Mouse (Mus musculus): ENCODE measurements around the gene Fam155a. TPM values are rescaled to one million over a fixed set of nuclear protein-coding genes. Genes with fewer than 3 reads are reported as not detected.

The Fam155a gene
- polyA plus RNA-seq, 1 experiment, result not detected

DNA sequence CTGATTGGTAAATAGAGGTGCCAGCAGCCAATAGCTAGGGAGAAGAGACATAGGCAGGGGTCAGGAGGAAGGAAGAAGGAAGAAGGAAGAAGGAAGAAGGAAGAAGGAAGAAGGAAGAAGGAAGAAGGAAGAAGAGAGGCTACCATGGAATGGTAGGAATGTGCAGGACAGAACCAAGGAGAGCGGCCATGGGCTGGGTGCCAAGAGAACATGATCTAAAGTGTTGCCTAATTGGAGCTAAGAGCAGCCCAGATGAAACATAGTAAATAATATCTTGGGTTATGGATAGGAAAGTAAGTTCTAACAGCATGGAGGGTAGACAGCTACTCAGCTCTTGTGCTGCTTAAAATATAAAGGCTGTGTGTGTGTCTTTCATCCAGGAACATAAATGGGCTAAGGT, 405.6 kb downstream of the Fam155a start:
- no peaks in the 10 kb centered on the region for H3K4me1 ChIP-seq (ENCODE audit: control insufficient read depth)
- no peak overlapping the region for H3K4me3 ChIP-seq (replicated peaks)
- H3K27me3 ChIP-seq (ENCODE audit: control insufficient read depth), result no peaks in the 10 kb centered on the region
- no peaks in the 10 kb centered on the region for H3K36me3 ChIP-seq (ENCODE audit: control insufficient read depth)
- TF ChIP-seq TAL1 (IDR thresholded peaks at IDR 0.05; ENCODE audit: low read length) (no peak), GATA1 (IDR thresholded peaks at IDR 0.05; ENCODE audit: low read length) (no peak)
- peaks cover 7% of the 10 kb centered on the region; the same call in 1 of the 2 replicates for H3K9me3 ChIP-seq (ENCODE audit: control insufficient read depth, low read length)

DNA sequence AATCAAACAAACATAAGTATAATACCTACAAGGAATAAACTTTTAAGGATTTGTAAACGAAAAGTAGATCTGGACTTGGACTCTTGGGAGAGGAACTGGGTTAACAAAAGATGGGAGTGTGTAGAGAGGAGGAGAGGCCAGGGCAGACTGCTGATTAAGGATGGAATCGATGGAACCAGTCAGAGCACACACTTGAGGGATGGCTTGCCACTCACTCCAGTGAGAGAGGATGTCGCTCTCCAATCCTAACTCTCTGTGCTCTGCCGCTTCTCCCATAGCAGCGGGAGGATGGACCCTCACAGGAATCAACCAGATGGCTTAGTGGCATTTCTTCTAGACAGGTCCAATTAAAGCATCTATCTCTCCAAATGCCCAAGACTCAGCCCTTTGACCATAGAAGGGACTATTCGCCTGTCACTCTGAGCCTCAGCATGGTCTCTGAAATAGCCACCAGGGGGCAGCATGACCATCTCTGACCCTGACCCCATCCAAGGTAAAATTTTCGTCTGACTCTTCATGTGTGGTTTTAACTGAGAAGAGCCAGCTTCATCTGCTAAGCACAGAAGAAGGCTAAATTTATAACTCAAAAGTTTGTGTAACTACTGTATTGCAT, 422.3 kb downstream of the Fam155a start:
- no peak overlapping the region for H3K4me3 ChIP-seq (replicated peaks)
- no peaks in the 10 kb centered on the region for H3K4me1 ChIP-seq (ENCODE audit: control insufficient read depth)
- no peak for TF ChIP-seq GATA1 (IDR thresholded peaks at IDR 0.05; ENCODE audit: low read length)
- no peak for TF ChIP-seq TAL1 (IDR thresholded peaks at IDR 0.05; ENCODE audit: low read length)
- no peaks in the 10 kb centered on the region; the same call in 1 of the 2 replicates for H3K9me3 ChIP-seq (ENCODE audit: control insufficient read depth, low read length)
- no peaks in the 10 kb centered on the region for H3K27me3 ChIP-seq (ENCODE audit: control insufficient read depth)
- no peaks in the 10 kb centered on the region for H3K36me3 ChIP-seq (ENCODE audit: control insufficient read depth)

DNA sequence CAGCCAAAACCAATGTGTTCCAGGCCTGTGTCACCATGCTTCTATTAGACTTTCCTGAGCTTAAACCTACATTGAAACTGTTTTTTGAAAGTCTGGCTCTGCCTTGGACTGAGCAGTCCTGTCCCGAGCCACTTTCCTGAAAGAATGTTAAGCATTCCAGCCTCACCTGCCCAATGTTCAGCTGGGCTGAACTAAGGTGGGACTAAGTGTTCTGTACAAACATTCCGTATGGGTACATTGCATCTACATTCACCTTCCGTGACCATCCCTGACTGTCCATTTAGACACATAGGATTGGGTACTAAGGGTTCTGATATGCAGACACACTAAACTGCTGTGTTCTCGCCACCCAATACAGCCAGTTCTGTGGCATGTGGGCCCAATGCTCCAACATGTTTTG, 423.8 kb downstream of the Fam155a start:
- Histone ChIP-seq H3K4me1 (ENCODE audit: control insufficient read depth) (no peaks in the 10 kb centered on the region), H3K4me3 (replicated peaks) (no peak overlapping the region), H3K9me3 (ENCODE audit: control insufficient read depth, low read length) (no peaks in the 10 kb centered on the region; the same call in 1 of the 2 replicates), H3K27me3 (ENCODE audit: control insufficient read depth) (no peaks in the 10 kb centered on the region), H3K36me3 (ENCODE audit: control insufficient read depth) (no peaks in the 10 kb centered on the region)
- no peak for TF ChIP-seq TAL1 (IDR thresholded peaks at IDR 0.05; ENCODE audit: low read length)
- no peak for TF ChIP-seq GATA1 (IDR thresholded peaks at IDR 0.05; ENCODE audit: low read length)

DNA sequence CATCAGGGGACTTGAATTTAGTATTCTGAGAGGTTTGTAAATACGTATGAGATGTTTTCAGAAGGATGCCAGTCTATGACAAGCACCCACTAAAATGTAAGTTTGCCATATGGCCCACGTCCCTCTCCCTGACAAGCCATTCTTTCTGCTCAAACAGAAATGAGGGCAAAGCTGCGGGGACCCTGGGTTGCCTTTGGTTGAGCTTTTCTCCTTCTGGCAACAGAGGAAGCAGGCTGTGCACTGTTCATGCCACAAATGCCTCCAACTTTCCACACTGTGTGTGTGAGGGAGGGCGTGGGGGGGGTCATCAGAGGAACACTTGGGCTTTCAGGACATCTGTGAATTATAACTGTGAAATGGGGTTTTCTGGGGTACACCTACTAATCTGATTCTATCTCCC, 426.8 kb downstream of the Fam155a start:
- TF ChIP-seq GATA1 (IDR thresholded peaks at IDR 0.05; ENCODE audit: low read length) (no peak), TAL1 (IDR thresholded peaks at IDR 0.05; ENCODE audit: low read length) (no peak)
- no peak overlapping the region for H3K4me3 ChIP-seq (replicated peaks)
- no peaks in the 10 kb centered on the region for H3K27me3 ChIP-seq (ENCODE audit: control insufficient read depth)
- no peaks in the 10 kb centered on the region for H3K36me3 ChIP-seq (ENCODE audit: control insufficient read depth)
- H3K9me3 ChIP-seq (ENCODE audit: control insufficient read depth, low read length), result no peaks in the 10 kb centered on the region
- no peaks in the 10 kb centered on the region for H3K4me1 ChIP-seq (ENCODE audit: control insufficient read depth)

DNA sequence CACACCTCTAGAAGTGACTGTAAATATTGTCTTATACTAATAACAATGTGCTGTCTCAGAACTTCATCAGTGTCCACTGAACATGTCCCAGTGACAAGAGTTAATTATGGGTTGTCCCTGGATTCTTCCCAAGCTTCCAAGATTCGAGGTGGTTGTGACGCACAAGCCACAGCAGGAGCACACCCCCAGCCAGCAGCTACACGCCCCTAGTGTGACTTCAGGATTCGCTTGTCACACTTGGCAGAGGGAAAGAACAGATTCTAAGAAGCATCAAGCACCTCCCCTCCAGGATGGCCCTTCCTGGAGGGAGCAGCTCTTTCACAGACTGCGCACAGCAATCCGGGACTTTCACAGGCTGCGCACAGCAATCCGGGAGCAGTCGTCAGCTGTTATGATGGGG, 428.0 kb downstream of the Fam155a start:
- Histone ChIP-seq H3K36me3 (ENCODE audit: control insufficient read depth) (no peaks in the 10 kb centered on the region), H3K9me3 (ENCODE audit: control insufficient read depth, low read length) (no peaks in the 10 kb centered on the region), H3K4me1 (ENCODE audit: control insufficient read depth) (no peaks in the 10 kb centered on the region), H3K27me3 (ENCODE audit: control insufficient read depth) (no peaks in the 10 kb centered on the region), H3K4me3 (replicated peaks) (no peak overlapping the region)
- TF ChIP-seq TAL1 (IDR thresholded peaks at IDR 0.05; ENCODE audit: low read length) (no peak), GATA1 (IDR thresholded peaks at IDR 0.05; ENCODE audit: low read length) (no peak)

DNA sequence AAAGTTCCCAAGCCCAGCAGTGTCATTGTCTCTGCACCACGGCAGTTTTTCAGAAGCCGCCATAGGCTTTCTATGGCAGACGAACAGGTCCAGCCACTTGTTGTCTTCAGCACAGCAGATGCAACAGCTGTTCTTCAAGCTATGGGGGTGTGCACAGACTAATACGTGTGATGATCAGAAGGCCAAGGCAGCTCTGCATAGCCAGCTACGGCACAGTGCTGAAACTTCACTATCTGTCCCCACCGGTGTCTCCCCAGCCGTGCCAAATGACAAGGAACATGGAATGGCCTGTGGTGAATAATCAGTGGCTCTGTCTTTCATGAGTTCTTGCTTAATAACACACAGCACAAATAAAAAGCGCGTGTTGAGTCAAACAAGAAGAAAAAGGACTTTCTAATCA, 428.4 kb downstream of the Fam155a start:
- Histone ChIP-seq H3K4me3 (replicated peaks) (no peak overlapping the region), H3K27me3 (ENCODE audit: control insufficient read depth) (no peaks in the 10 kb centered on the region), H3K9me3 (ENCODE audit: control insufficient read depth, low read length) (no peaks in the 10 kb centered on the region), H3K36me3 (ENCODE audit: control insufficient read depth) (no peaks in the 10 kb centered on the region), H3K4me1 (ENCODE audit: control insufficient read depth) (no peaks in the 10 kb centered on the region)
- no peak for TF ChIP-seq TAL1 (IDR thresholded peaks at IDR 0.05; ENCODE audit: low read length)
- no peak for TF ChIP-seq GATA1 (IDR thresholded peaks at IDR 0.05; ENCODE audit: low read length)

DNA sequence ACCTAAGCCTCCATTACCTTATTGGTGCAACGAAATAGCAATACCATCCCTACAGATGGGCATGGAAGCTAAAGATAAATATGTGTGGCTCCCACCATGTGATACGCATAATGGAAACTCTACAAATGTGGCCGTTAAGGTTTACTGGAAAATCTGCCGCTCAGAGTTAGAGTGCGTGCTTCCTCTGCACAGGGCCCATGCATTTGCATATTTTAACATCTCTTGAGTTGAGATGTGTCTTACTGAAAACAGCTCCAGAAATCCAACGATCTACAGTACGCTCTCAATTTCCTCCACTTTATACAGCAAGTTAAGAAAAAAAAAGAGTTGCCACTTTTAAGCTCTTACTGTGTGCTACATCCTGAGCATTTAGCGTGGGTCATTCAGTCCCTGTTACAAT, 433.1 kb downstream of the Fam155a start:
- H3K36me3 ChIP-seq (ENCODE audit: control insufficient read depth), result no peaks in the 10 kb centered on the region
- no peaks in the 10 kb centered on the region for H3K4me1 ChIP-seq (ENCODE audit: control insufficient read depth)
- no peak for TF ChIP-seq GATA1 (IDR thresholded peaks at IDR 0.05; ENCODE audit: low read length)
- TF ChIP-seq TAL1 (IDR thresholded peaks at IDR 0.05; ENCODE audit: low read length), result no peak
- H3K27me3 ChIP-seq (ENCODE audit: control insufficient read depth), result no peaks in the 10 kb centered on the region
- H3K4me3 ChIP-seq (replicated peaks), result no peak overlapping the region
- H3K9me3 ChIP-seq (ENCODE audit: control insufficient read depth, low read length), result peaks cover 9% of the 10 kb centered on the region

DNA sequence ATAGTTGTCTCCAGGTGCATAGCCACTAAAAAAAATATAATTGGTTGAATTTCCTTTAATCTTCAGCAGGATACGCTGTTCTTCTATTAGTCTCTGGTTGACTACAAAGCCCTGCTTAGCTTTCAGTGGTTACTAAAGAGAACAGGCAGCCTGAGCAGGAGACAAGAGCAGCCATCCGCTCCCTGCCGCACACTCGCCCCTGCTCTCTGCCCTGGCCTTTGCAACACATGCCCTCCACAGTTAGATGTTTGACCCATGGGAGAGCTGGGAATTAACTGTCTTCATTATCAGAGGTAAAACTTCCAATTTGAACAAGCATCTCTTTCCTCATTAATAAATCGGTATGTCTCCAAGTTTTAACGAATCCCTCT, 435.0 kb downstream of the Fam155a start:
- TF ChIP-seq GATA1 (IDR thresholded peaks at IDR 0.05; ENCODE audit: low read length) (no peak), TAL1 (IDR thresholded peaks at IDR 0.05; ENCODE audit: low read length) (no peak)
- no peaks in the 10 kb centered on the region for H3K4me1 ChIP-seq (ENCODE audit: control insufficient read depth)
- H3K9me3 ChIP-seq (ENCODE audit: control insufficient read depth, low read length), result peaks cover 9% of the 10 kb centered on the region
- no peaks in the 10 kb centered on the region for H3K36me3 ChIP-seq (ENCODE audit: control insufficient read depth)
- no peaks in the 10 kb centered on the region for H3K27me3 ChIP-seq (ENCODE audit: control insufficient read depth)
- no peak overlapping the region for H3K4me3 ChIP-seq (replicated peaks)

DNA sequence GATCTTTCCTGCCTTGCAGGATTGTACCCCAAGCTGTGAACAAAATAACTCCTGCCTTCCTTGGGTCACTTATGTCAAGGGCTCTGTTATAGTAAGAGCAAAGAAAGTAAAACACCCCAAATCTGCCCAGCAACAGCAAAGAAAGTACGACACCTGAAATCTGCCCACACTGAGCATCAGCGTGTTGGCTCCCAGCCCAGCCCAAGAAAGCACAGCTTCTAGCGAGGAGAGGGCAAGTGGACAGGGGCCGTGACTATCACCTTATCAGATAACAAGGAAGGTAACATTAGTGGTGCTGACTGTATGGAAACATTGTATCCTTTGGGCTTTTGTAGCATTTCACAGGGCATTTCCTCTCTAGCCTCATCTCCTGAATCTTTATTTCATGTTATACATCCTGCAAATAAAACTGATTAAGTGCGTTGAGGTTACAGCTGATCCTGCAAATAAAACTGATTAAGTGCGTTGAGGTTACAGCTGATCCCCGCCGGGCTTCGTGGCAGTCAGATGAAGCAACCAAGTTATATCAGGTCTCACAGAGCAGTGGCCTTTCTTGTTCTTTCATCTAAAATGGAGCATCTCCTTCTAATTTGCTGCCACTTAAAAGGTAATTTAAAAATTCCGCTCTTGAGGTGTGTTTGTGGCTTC, 435.6 kb downstream of the Fam155a start:
- no peaks in the 10 kb centered on the region for H3K27me3 ChIP-seq (ENCODE audit: control insufficient read depth)
- no peak overlapping the region for H3K4me3 ChIP-seq (replicated peaks)
- peaks cover 9% of the 10 kb centered on the region for H3K9me3 ChIP-seq (ENCODE audit: control insufficient read depth, low read length)
- H3K4me1 ChIP-seq (ENCODE audit: control insufficient read depth), result no peaks in the 10 kb centered on the region
- no peak for TF ChIP-seq GATA1 (IDR thresholded peaks at IDR 0.05; ENCODE audit: low read length)
- no peak for TF ChIP-seq TAL1 (IDR thresholded peaks at IDR 0.05; ENCODE audit: low read length)
- H3K36me3 ChIP-seq (ENCODE audit: control insufficient read depth), result no peaks in the 10 kb centered on the region
